Mouse (Mus musculus): Measurements from ENCODE around the gene Aco2.
A peak's percentile ranks its signal among the peaks of the same experiment; 100 is the strongest.

Aco2 gene

DNA sequence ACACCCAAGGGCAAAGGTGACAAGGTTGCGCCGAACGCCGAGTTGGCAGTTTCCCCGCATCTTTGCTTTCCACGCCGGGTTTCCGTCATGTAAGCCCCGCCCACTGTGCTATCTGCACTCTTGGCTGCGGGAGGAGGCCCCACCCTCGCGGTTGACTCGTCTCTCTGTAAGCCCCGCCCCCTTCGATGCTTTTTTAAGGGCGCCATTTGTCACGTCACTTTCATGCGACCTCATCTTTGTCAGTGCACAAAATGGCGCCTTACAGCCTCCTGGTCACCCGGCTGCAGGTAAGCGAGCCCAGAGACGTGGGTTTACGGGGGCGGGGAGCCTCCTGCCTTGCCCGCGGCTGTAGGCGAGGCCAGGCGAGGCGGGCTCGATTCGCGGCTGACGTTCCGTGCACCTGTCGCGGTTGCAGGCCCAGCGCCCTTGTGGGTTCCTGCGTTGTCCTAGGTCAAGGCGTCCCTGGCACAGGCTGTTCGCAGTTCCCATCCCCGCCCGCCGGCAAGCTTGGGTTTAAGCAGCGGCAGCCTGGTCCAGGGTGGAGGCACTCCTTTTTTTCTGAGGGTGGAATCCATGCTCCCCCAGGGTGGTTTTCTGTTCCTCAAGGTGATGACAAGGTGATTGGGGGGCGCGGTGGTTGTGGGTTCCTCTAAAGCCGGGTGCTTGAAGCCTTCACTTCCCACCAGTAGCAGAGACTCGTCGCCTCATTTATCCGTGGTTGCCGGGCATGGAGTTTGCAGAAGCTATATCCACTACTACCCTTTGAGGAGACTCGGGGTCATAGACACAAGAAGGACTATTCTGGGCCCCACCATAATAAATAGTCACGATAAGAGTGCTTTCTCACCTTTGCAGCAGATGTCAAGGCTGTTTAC lies at the start of gene Aco2:
Gene Aco2, plus strand, starts transcription at position 48 of the 875 bp plus-strand sequence.
- peak; percentile 99 for DNase-seq (ENCODE audit: low spot score)

DNA sequence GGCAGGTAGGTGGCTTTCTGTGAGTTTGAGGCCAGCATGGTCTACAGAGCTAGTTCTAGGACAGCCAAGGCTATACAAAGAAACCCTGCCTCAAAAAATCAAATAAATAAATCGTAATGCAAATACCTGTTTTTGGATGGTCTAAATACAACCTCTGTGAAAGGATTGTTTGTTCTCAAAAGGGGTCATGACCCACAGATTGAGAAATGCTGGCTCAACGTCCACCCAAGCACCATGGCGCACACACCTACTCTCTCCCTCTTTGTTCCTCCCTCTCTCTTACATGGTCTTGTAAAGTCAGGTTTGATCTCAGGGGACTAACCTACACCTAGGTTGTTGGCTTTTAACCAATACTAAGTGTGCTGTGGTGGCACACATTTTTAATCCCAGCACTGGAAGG lies 49.5 kb upstream of the Aco2 start:
- no peak for DNase-seq (ENCODE audit: low spot score)

DNA sequence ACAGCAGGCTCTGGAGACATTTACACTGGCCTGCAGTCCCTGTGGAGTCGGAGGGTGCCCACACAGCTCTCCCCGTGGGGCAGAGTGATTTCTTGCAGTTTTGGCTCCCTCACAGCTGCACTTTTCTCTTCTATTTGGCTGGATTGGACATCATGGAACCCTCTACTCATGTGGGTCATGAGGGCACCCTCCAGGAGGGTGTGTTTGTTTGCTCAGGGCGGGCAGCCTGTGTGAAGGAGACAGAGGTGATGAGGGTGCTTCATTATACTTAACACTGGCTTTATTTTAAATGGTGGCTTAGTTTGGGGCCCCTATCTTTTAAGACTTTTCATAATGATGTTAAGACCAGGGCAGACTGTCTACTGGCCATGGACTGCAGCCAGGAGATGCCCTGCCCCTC lies 47.3 kb upstream of the Aco2 start:
- DNase-seq (ENCODE audit: low spot score) = no peak

DNA sequence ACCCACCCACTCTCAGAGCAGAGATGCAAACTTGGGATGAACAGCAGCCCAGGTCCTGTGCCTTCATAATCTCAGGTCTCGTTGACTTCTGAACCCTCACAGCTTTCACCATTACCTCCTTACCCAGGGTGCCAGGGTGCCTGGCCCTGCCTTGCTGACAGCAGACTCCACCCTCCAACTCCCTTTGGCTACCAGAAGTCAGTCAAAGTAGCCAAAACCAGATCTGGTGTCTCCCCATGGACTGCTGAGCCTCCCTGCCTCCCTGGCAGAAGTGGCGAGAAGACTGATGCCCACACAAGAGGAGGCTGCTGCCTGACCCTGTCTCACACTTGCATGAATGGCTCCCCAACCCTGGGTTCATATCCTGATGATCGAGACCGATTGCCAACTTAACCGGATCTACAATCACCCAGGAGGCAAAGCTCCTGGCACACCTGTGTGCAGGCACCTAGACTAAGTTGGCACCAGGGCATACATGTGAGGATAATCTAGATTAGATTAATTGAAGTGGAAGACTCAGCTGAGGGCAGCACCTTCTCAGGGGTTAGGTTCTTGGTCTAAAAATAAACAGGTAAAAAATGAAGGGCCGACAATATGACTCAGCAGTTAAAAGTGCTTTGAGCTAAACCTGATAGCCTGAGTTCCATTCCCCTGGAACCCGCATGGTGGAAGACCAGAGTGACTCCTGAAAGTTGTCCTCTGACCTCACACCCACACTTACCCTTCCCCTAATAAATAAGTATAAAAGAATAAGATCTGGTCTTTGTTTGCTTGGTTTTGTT lies 43.5 kb upstream of the Aco2 start:
- DNase-seq (ENCODE audit: low spot score) = no peak

DNA sequence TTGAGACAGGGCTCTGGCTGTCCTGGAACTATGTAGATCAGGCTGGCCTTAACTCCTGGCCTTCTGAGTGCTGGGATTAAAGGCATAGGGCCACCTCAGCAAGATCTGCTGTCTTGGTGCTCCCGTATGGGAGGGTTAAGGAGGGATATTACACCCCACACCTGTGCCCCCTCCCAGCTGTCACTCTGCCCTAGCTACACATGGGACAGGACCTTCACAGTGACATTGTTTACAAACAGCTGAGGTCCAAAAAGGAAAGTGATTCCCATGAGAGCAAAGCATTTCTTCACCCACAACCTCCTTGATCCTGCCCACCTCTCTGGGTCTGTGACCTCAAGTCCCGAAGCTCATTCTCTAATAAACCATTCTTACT lies 42.9 kb upstream of the Aco2 start:
- no peak for DNase-seq (ENCODE audit: low spot score)

DNA sequence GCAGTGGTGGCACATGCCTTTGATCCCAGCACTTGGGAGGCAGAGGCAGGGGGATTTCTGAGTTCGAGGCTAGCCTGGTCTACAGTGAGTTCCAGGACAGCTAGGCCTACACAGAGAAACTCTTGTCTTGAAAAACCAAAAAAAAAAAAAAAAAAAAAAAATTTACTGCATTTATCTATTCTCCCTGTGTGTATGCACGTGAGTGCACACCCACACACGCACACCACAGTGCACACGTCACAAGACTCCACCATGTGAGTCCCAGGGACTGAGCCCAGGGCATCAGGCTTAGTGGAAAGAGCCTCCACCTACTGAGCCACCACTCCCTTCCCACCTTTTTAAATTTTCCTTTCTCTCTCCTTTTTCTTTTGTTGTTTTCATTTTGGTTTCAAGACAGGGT lies 41.6 kb upstream of the Aco2 start:
- DNase-seq (ENCODE audit: low spot score) = no peak

DNA sequence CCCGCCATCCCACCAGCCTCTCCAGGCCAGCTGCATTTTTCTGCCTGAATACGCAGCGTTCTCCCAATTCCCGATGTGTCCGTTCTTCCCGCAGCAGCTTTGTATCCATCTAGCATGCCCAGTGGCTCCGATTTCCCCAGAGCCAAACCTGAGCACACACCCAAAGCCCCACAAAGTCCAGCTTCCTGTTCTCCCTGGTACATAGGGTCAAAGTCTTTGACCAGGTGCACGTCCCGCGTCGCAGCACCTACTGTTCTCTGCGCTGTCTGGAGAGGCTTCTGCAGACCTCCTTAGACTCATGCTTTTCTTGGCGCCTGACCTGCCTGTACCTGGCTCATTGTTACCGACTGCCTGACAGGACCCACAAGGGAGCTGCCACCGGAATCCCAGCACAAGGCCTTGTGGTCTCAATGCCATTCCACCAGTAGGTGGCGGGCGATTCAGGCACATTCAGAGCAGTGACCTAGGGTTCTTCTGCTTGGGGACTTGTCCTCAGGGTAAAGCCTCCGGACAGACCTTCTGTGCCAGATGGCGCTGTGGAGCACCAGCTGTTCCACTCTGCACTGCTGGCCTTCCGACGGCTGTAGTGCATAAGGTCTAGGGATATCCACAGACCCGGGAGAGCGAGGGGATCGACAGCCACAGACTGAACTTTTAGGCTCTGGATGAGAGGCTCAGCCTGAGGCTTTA lies 40.8 kb upstream of the Aco2 start:
- peak; percentile 79 for DNase-seq (ENCODE audit: low spot score)

DNA sequence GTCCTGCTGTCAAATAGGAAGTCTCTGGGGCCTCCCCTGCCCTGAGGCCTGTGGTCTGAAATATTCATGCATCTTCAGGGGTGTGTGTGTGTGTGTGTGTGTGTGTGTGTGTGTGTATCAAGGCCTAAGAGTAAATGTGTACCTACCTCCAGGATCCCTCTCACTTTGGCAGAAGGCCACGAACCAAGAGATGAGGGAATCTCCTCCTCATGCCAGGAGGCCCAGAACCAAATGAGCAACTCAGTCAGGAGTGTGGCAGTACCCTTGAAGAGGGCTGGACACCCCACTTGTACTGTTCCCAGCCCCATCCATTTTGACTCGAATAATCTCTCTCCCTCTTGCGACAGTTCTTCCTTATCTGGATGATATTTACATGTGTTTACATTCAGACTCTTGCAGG lies 39.9 kb upstream of the Aco2 start:
- DNase-seq (ENCODE audit: low spot score) = no peak

DNA sequence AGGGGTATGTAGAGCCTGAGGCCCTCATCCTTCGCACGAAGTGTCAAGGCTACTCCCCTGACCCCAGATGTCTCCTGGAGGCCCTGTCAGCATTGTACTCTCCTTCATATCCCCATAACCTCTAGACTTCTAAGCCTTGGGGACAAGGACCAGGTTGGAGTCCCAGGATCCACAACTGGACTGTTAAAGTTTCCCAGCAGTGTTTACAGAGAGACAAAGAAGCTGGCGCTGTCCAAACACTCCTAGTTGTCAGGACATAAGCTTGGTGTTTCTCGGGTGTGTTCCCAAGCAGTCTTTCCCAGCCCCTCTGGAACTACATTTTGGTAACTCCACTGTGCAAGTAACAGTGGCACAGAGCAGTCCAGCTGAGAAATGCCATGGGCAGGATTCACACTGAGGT lies 38.6 kb upstream of the Aco2 start:
- no peak for DNase-seq (ENCODE audit: low spot score)

DNA sequence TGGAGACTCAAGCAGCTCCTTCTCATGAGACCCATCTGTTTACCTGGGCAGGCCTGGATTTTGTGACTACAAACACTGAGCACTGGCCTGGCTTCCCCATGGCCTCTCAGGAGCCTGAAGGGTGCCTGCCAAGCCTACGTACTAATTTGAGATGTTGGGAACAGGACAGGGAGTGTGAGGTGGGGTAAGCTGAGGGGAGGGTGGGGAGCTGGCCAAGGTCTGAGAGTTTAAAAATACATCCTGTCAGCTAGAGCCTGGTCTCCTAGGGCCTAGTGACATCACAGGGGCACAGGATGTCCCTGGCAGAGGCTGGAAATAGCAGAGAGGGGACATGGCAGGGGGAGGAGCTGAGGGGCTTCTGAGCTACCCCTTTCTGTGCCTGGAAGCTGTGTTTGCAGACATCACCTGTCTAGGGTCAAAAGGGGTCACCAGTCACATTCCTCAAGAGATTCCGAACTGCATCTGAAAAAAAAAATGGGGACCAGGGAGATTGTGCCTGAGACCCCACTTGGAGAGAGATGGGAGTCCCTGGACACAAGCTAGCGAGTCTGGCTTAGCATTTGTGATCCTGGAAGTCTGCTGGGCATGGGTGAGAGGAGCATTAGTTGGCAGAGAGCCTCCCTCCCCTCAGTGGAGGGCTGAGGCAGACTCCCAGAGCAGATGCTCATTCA lies 37.8 kb upstream of the Aco2 start:
- DNase-seq (ENCODE audit: low spot score) = no peak

DNA sequence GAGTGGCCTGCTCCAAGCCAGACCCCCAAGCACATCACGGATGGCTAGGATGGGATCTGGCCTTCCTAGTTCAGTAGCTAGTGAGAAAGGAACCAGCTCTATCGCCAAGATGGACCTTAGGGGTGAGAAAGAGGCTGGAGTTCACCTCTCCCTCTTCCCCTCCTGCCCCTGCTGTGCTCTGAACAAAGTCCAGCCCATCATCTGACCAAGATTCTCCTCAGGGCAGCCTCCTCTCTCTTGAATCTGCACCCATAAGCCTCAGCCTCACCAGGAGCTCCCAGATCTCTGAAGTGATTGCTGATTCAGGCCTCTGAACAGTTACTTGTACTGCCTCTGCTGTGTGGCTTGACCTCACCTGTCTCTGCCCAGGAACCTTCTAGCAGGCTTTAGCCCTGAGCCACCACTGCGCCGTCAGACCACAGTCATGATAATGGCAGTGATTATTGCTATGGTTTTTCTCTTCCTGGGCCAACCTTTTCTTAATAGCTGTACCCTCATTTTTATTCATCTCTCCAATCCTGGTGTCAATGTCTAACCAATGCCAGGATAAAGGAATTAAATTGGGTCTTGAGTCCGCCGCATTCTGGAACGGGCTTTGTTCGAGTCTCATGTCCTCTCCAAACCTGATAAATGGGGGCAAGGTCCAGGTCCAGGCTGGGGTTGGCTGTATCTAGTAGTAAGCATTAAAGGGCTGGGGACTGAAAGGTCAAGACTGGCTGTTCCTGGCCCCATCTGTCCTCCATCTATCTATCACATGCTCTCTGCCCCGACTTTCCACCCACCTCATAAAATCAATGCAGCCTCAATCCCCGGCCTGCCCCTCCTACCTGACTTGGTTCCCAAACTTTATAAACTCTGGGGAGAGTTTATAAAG lies 36.9 kb upstream of the Aco2 start:
- no peak for DNase-seq (ENCODE audit: low spot score)

DNA sequence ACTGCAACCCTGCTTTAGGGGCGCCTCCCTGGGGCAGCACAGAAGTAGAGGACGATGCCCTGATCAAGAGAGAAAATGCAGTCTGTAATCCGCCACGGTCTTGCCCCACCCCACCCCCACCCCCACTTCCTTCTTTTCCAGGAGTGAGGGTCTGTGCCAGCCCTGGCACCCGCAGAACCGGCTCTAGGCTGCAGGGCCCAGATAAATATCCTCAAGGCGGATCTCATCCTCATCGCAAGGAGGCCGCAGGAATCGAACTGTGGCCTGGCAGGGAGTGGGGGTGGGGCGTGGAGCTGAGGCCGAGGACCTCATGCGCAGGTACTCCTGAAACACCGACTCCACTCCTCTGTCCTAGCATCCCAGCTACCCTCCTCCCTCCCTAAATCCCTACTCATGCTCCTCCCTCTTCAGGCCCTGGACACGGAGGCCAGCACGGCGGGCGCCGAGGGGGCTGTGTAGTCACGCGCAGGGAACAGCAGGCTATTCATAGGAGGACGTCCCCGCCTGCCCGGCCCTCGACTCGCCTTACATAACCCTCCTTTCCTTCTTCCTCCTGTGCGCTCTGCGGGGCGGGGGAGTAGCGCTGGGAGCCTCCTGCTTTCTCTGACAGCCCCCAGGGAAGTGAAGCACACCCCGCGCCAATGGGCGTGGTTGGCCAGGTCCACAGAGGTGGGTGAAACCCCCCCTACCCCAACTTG lies 35.8 kb upstream of the Aco2 start:
- DNase-seq (ENCODE audit: low spot score) = no peak

DNA sequence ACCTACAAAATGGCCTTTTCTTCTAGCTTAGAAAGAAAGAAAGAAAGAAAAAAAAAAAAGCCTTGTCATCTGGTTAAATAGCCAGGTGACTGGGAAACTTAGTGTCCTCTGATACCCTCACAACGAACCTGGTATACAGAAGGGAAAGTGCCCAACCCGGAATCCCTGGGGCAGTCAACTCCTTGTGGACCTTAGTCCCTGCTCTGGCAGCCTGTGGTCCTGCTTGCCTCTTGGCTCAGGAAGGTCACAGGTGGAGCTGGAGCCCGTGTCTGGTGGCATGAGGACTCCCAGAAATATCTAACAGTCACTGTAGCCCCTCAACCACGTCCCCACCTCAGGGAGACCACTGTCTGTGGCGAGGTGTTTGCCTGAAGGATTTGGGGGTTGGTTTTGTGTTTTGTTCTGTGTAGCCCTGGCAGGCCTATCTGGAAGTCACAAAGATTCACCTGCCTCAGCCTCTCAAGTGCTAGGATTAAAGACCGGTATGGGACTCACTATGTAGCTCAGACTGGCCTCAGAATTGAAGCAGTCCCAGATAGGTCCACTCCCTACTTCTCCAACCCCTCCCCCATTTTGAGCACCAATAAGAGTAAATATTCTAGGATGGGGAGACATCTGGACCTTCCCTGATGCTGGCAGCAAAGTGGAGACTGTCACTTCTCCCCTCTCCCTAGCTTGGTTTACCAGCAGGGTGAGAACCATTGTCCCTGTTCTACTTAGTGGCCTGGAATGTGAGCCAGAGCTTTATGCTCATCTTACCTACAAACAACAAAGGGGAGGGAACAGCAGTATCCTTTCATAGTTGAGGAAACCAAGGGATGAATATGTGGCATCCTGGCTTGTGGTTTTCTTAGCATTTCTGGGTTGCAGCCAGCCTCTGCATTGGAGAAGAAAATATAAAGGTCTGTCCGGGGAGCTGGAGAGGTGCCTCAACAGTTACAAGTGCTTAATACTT lies 34.9 kb upstream of the Aco2 start:
- no peak for DNase-seq (ENCODE audit: low spot score)

DNA sequence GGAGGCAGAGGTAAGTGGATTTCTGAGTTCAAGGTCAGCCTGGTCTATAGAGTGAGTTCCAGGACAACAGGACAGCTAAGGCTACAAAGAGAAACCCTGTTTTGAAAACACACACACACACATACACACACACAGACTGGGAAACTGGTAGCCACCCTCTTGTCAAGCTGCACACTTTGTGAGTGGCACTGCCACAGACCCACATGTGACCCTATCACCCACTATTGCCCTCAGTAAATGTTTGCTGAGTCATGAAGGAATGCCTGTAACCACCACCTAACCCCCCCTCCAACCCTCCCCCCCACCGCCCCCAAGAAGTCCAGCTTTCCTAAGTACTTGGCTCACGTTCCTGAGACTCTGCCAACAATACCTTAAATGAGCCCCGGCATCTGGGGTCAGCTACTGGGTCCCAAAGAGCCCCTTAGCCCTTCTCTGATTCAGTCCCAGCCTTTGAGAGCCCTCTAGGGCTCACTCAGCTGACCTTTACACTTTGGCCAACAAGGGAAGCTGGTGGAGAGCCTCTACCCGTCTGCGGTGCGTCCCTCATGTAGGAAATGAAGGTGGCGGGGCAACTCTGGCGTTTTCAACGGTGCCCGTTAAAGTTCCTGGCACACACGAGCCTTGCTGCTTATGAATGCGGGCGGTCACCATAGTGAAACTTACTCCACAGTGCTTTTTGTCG lies 33.4 kb upstream of the Aco2 start:
- no peak for DNase-seq (ENCODE audit: low spot score)

DNA sequence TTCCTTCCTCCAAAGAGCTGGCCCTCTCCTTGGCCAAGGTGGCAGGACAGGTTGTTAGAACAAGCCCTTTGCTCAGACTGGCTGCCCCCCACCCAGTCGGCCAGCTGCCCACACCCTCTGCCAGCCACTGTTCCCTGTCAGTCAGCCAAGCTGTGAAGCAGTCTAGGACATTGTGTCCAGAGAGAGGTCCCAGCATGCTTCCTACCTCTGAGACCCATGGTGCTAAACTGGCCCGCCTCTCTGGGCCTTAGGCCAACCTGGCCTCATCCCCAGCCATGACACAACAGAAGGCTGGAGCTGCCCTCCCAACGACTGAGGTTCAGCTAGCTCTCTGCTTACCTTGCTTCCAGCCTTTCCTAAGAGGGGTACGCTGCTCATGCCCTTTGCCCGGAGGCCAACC lies 32.5 kb upstream of the Aco2 start:
- no peak for DNase-seq (ENCODE audit: low spot score)

DNA sequence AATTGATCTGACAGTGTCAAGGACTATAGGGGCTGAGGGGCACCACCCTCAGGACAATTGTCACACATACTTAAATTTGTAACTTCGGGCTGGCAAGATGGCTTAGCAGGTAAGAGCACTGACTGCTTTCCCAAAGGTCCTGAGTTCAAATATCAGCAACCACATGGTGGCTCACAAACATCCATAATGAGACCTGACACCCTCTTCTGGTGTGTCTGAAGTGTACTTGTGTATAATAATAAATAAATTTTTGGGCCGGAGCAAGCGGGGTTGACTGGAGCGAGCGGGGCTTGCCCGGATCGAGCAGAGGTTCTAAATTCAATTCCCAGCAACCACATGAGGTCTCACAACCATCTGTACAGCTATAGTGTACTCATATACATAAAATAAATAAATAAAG lies 31.8 kb upstream of the Aco2 start:
- no peak for DNase-seq (ENCODE audit: low spot score)

DNA sequence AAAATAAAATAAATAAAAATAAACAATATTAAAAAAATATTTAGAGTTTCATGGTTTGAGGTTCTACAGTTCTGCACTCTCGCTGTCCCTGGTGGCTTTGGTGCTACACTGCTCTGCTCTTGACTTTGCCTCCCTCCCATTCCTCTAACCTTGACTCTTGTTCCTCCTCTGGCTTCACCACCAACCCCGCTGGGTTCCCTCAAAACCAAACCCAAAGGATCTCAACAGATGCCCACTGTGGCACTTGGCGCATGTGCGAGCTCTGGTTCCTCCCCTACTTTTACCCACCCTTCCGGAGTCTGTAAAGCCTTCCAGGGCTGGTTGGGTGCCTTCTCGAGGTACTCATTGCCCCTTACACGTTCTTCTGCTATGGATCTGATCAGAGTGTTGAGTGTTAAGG lies 29.8 kb upstream of the Aco2 start:
- no peak for DNase-seq (ENCODE audit: low spot score)

DNA sequence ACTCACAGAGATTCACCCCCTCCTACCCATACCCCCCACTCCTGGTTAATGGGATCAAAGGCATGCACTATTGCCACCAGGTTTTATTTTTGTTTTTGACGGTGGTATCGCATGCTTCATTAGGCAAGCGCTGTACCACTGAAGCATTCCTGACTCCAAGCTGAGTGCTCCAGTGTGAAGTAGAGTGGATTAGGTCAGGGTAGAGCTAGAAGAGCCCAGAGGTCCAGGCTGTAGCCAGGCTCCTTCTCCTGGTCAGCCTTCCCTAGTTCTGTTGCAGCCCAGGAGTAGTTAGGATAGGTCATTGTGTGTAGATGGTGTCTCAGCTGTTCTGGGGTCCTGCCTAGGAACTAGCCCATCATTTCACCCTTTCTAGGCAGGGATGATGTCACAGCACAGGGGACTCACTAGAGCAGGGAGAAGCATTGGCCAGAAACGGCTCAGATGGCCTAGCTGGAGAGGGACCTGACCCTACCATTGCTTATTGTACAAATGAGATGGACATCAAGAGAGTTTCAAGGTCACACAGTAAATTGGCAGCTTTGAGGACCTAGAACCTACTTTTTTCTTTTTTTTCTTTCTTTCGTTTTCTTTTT lies 27.0 kb upstream of the Aco2 start:
- DNase-seq (ENCODE audit: low spot score) = no peak

DNA sequence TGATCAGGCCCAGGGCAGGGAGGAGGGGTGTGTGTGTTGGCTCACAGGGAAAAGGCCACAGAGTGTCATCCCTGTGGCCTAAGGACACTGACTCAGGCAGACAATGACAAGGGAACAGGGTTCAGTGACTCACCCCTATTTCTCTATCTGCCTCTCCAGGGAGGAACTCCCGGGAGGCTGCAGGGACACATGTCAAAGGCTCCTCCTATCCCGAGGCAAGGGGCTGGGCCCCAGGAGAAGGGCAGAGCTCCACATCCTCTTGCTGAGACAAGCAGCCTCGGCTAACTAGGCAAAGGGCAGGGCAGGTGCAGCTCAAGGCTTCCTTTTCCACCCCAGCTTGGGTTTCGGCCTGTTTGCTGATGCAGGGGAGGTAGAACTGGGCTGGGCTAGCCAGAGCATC lies 26.4 kb upstream of the Aco2 start:
- no peak for DNase-seq (ENCODE audit: low spot score)
